Mouse (Mus musculus) CH12.LX (cell line): ENCODE results near the gene Epb41l3. TPM values are rescaled to one million over a fixed set of nuclear protein-coding genes. Genes with fewer than 3 reads are reported as not detected.

Experiments used
- DNase-seq: peaks from one replicate; pipeline ENCODE4 v3.0.0-alpha.2; 2013; ENCODE audit errors: extremely low read depth
- H3K27ac ChIP-seq: 2 replicates; pipeline ENCODE4 v1.5.1; 2012; ENCODE audit warnings: low read depth, mild to moderate bottlenecking, control low read depth, moderate library complexity; ENCODE audit not compliant: insufficient read depth
- H3K27me3 ChIP-seq: replicated peaks from 2 replicates; pipeline ENCODE3; 2012; ENCODE audit warnings: inconsistent platforms
- H3K36me3 ChIP-seq, 2 experiments: replicated peaks in 1 of 2; 2 replicates each; pipeline versions ENCODE3 to v1.6.1; 2012; ENCODE audit warnings: inconsistent platforms in 1 of 2, low read length in 1 of 2, mild to moderate bottlenecking in 1 of 2, mixed read lengths in 1 of 2, moderate library complexity in 1 of 2; ENCODE audit not compliant: control insufficient read depth in 1 of 2, insufficient read depth in 1 of 2
- H3K4me1 ChIP-seq, 2 experiments: 2 replicates each; pipeline ENCODE4 v1.6.1; 2012; ENCODE audit warnings: inconsistent platforms in 1 of 2, moderate library complexity in 1 of 2; ENCODE audit not compliant: insufficient read depth in 2 of 2, control insufficient read depth in 1 of 2
- H3K4me2 ChIP-seq: 2 replicates; pipeline ENCODE4 v1.6.1; 2012; ENCODE audit warnings: low read depth, mild to moderate bottlenecking, control low read depth; ENCODE audit not compliant: poor library complexity, insufficient read depth, severe bottlenecking
- H3K4me3 ChIP-seq, 3 experiments: fragments of 150-350 bp in 1 of 3; sonication (generic) in 1 of 3; replicated peaks in 1 of 3; 2 replicates each; pipeline versions ENCODE3 to v1.5.1; 2011 to 2012; ENCODE audit warnings: low read depth in 2 of 3, low read length in 2 of 3, mild to moderate bottlenecking in 2 of 3, moderate library complexity in 2 of 3, control low read depth in 1 of 3, improper control_type of control experiment in 1 of 3, inconsistent platforms in 1 of 3, mixed read lengths in 1 of 3; ENCODE audit not compliant: poor library complexity in 1 of 3
- H3K79me2 ChIP-seq: replicated peaks from 2 replicates; pipeline ENCODE4 v1.6.1; 2012; ENCODE audit warnings: mild to moderate bottlenecking, moderate library complexity; ENCODE audit not compliant: control insufficient read depth, poor library complexity, insufficient read depth, severe bottlenecking; ENCODE audit errors: extremely low read depth
- H3K9ac ChIP-seq: 2 replicates; pipeline ENCODE4 v1.6.1; 2012; ENCODE audit warnings: low read depth, mild to moderate bottlenecking, control low read depth, moderate library complexity; ENCODE audit not compliant: insufficient read depth
- H3K9me3 ChIP-seq: replicated peaks from 2 replicates; pipeline ENCODE3; 2012; ENCODE audit warnings: low read length, inconsistent platforms, mixed read lengths
- CTCF ChIP-seq, 2 experiments: IDR thresholded peaks in 1 of 2; conservative IDR thresholded peaks in 1 of 2; 2 replicates each; pipeline ENCODE4 v1.5.1; 2011 to 2012; ENCODE audit warnings: low read depth in 2 of 2, low read length in 2 of 2, improper control_type of control experiment in 1 of 2, inconsistent platforms in 1 of 2, mild to moderate bottlenecking in 1 of 2, moderate library complexity in 1 of 2
- E2F4 ChIP-seq: IDR thresholded peaks from 2 replicates; pipeline ENCODE4 v1.6.1; 2011; ENCODE audit warnings: low read depth, low read length, improper control_type of control experiment; ENCODE audit not compliant: insufficient replicate concordance
- MAX ChIP-seq: IDR thresholded peaks from 2 replicates; pipeline ENCODE4 v1.6.1; 2011; ENCODE audit warnings: low read length, improper control_type of control experiment
- MXI1 ChIP-seq: IDR thresholded peaks from 2 replicates; pipeline ENCODE4 v1.6.1; 2011; ENCODE audit warnings: mild to moderate bottlenecking, low read depth, low read length, improper control_type of control experiment
- PAX5 ChIP-seq: IDR thresholded peaks from 2 replicates; pipeline ENCODE4 v1.6.1; 2012; ENCODE audit warnings: low read length, inconsistent platforms, mixed read lengths
- POLR2A ChIP-seq: IDR thresholded peaks from 2 replicates; pipeline ENCODE4 v1.6.1; 2011; ENCODE audit warnings: low read depth, mild to moderate bottlenecking, improper control_type of control experiment, low read length
- POLR2AphosphoS2 ChIP-seq: IDR thresholded peaks from 2 replicates; pipeline ENCODE4 v1.6.1; 2011; ENCODE audit warnings: low read depth, low read length, improper control_type of control experiment
- RAD21 ChIP-seq: IDR thresholded peaks from 2 replicates; pipeline ENCODE4 v1.6.1; 2011; ENCODE audit warnings: low read depth, mild to moderate bottlenecking, low read length, improper control_type of control experiment, moderate library complexity
- RCOR1 ChIP-seq: conservative IDR thresholded peaks from 2 replicates; pipeline ENCODE4 v1.6.1; 2012; ENCODE audit warnings: low read depth, mild to moderate bottlenecking, inconsistent platforms, low read length, improper control_type of control experiment
- TCF12 ChIP-seq: IDR thresholded peaks from 2 replicates; pipeline ENCODE4 v1.6.1; 2014; ENCODE audit warnings: low read depth, mild to moderate bottlenecking, inconsistent platforms, low read length, improper control_type of control experiment
- UBTF ChIP-seq: IDR thresholded peaks from 2 replicates; pipeline ENCODE4 v1.6.1; 2012; ENCODE audit warnings: low read depth, mild to moderate bottlenecking, inconsistent platforms, low read length, improper control_type of control experiment, moderate library complexity
- USF1 ChIP-seq: IDR thresholded peaks from 2 replicates; pipeline ENCODE4 v1.6.1; 2014; ENCODE audit warnings: low read depth, mild to moderate bottlenecking, inconsistent platforms, low read length, improper control_type of control experiment
- ZKSCAN1 ChIP-seq: IDR thresholded peaks from 2 replicates; pipeline ENCODE4 v1.6.1; 2012; ENCODE audit warnings: low read depth, inconsistent platforms, low read length, improper control_type of control experiment, borderline replicate concordance
- ZMIZ1 ChIP-seq: IDR thresholded peaks from 2 replicates; pipeline ENCODE4 v1.6.1; 2012; ENCODE audit warnings: low read depth, mild to moderate bottlenecking, inconsistent platforms, low read length, improper control_type of control experiment
- dilution Hi-C: fragments of 300-500 bp; cut with MboI; formaldehyde crosslinking; loops from 2 replicates; pipeline ENCODE4 v1.14.3; 2020; ENCODE audit warnings: low sequenced_read_pairs; ENCODE audit not compliant: extremely low pct_unique_long_range_greater_than_20kb, extremely low pct_ligation_motif_present
- in situ Hi-C: fragments of 300-500 bp; cut with MboI; formaldehyde crosslinking; loops from 3 replicates; pipeline ENCODE4 v1.14.3; 2019; ENCODE audit warnings: low sequenced_read_pairs, low pct_ligation_motif_present, low pct_unique_long_range_greater_than_20kb, mixed read lengths
- polyA plus RNA-seq: library from polyadenylated mRNA; unstranded; fragments of >175 nt; gene quantifications from 2 replicates; pipeline ENCODE4 v1.2.1, GENCODE M21; 2012; ENCODE audit warnings: low read depth; ENCODE audit not compliant: insufficient read length
- total RNA-seq, 2 experiments: library from RNA; depleted of rRNA; stranded (reverse); fragments of 300-350 nt in 1 of 2; fragments of >200 nt in 1 of 2; gene quantifications; 2 replicates each; pipeline ENCODE4 v1.2.3; 2012 to 2014

Gene Epb41l3
- total and polyA plus RNA-seq, 3 experiments, result not detected

DNA sequence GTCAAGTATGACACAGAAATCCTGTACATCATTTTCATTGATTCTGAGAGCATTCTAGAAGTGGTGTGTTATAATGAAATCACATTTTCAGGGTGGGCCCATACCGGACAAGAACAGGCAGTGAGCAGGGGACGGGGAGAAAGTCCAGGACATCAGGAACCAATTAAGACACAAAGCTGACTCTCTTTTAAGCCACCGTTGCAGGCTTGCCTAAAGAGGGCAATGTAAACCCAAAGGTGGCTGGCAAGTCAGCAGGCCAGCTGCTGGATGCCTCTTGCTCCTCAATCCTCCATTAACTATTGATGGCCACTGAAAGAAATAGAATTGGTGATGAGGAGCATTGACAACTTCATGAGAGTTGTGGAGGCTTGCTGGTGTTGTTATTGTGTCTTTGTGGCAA lies 75.8 kb downstream of the Epb41l3 start:
- H3K4me2 ChIP-seq, result no peak overlapping the region
- no peaks in the 10 kb centered on the region for H3K27me3 ChIP-seq
- no peak for TF ChIP-seq UBTF
- TF ChIP-seq RCOR1, result no peak
- no peak for TF ChIP-seq TCF12
- TF ChIP-seq RAD21, result peak; percentile 1
- TF ChIP-seq, all 38 proteins: peak for 1
- dilution Hi-C loops (no loop called here), in situ Hi-C loops (no loop called here)
- Histone ChIP-seq H3K4me1 (no peaks in the 10 kb centered on the region), H3K36me3 (no peaks in the 10 kb centered on the region), H3K4me3 (no peak overlapping the region), H3K9ac (no peak overlapping the region), H3K79me2 (no peaks in the 10 kb centered on the region), H3K9me3 (peaks cover 32% of the 10 kb centered on the region), H3K27ac (no peak overlapping the region)
- no peak for DNase-seq

DNA sequence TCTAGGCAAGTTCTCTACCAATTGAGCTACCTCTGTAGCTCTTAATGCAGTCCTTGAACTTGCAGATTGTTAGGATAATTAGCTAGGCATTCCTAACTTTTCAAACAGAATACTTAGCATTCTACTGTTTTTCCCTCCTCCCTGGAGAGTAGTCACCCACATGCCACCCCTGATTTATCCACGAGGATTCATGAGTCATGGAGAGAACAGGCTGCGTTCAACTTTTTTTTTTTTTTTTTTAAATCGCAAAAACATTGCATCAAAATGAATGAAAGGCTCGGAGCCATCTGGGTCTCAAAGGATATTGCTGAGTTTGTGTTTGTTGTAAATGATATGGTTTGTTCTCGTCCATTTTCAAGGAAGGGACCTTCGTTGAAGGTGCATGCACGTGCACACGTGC lies 79.6 kb downstream of the Epb41l3 start:
- Histone ChIP-seq H3K4me3 (no peak overlapping the region), H3K79me2 (no peaks in the 10 kb centered on the region), H3K9me3 (peaks cover 40% of the 10 kb centered on the region), H3K9ac (no peak overlapping the region), H3K27me3 (no peaks in the 10 kb centered on the region), H3K4me1 (no peaks in the 10 kb centered on the region), H3K36me3 (no peaks in the 10 kb centered on the region), H3K4me2 (no peak overlapping the region)
- no peak for DNase-seq
- dilution Hi-C loops, result no loop called here
- in situ Hi-C loops, result no loop called here
- no peak for TF ChIP-seq USF1
- no peak for TF ChIP-seq POLR2AphosphoS2
- TF ChIP-seq CTCF (conservative IDR thresholded peaks at IDR 0.05 in 1 of 2, IDR thresholded peaks at IDR 0.05 in 1 of 2; ENCODE audit: low read depth in 2 of 2, low read length in 2 of 2), result no peak
- no peak for TF ChIP-seq POLR2A
- no peak for TF ChIP-seq ZKSCAN1
- no peak for TF ChIP-seq MXI1
- no peak for TF ChIP-seq E2F4
- TF ChIP-seq, all 38 proteins: peak for 0
- H3K27ac ChIP-seq, result no peak overlapping the region

DNA sequence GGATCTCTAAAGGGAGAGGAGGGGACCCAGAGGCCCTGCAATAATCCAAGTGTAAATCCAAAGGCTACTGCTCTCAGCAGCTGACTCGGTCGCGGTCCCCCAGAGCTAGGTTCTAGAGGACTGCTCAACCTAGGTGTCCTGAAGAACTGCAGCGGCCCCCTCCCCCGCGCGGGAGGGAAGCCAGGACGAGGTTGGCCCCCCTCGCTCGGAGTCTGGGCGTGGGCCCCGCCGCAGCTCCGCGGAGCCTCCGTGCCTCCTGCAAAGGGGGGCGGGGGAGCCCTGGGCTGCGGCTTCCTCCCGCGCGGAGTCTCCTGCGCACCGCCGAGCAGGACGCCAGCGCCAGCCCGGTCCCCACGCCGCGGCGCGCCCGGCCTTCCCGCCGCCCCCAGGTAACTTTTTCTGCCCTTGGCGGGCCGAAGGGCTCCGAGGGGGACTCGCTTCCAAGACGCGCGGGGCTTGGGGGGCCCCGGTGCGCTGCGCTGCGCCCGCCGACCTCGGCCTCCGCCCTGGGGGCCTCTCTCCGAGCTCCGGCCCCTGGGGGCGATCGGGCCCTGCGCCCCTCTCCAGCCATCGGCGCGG lies 81.1 kb downstream of the Epb41l3 start:
- H3K36me3 ChIP-seq, result no peaks in the 10 kb centered on the region
- TF ChIP-seq PAX5 (no peak), ZMIZ1 (no peak), MAX (no peak)
- H3K9ac ChIP-seq, result no peak overlapping the region
- dilution Hi-C loops (no loop called here), in situ Hi-C loops (no loop called here)
- H3K27ac ChIP-seq, result no peak overlapping the region
- H3K4me1 ChIP-seq, result no peaks in the 10 kb centered on the region
- no peak for DNase-seq
- peaks cover 34% of the 10 kb centered on the region for H3K9me3 ChIP-seq
- no peak overlapping the region for H3K4me2 ChIP-seq
- no peak overlapping the region for H3K4me3 ChIP-seq
- H3K27me3 ChIP-seq, result no peaks in the 10 kb centered on the region
- no peaks in the 10 kb centered on the region for H3K79me2 ChIP-seq
